Mouse (Mus musculus): ENCODE measurements around the gene Lzts2.
A peak's percentile ranks its signal among the peaks of the same experiment; 100 is the strongest.
"Not testable (repeated sequence)": the region's sequence is repeated elsewhere in the genome, so short reads cannot be mapped to it uniquely, and the experiment has no call there.

The Lzts2 gene

GRCm38 (mm10) chr19:45025937-45026568 lies 11.8 kb downstream of the Lzts2 start:
- no peak for DNase-seq (ENCODE audit: low spot score)

GRCm38 (mm10) chr19:45026958-45027670 lies 12.9 kb downstream of the Lzts2 start:
- DNase-seq (ENCODE audit: low spot score), result no peak

DNA sequence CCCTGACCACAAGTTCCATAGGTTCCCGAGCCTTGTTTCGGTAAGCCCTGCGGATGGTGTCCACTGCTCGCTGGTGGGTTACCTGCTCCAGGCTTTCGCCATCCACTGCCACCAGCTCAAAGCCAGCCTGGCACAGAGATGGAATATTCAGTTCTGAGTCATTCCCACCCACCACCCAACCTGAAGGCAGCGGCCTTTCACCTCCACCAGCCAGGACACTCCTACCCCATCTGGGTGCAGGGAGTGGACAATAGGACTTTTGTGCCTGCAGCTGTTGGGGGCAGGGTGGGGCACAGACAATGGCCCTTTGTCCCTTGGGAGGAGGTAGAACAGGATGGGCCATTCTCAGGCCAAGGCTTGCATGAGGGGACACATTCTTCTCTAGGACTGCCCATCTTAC lies 13.6 kb downstream of the Lzts2 start:
- peak; percentile 19 for DNase-seq (ENCODE audit: low spot score)

DNA sequence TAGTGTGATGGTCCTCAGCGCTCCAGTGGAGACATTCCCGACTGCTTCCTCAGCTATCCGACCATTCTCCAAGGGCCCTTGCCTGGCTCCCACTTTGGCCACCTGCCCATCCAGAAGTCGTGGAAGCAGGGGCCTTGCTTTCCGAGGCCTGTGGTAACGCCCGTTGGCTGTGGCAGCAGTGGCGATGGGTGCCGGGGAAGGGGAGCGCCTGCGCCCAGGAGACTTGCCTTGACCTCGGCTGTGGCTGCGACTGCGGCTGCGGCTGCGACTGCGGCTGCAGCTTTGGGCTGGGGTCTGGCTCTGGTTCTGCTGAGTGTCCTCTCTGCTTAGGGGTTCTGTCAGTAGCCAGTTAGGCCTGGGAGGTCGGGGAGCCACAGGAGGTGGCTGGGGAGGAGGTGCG lies 14.5 kb downstream of the Lzts2 start:
- DNase-seq (ENCODE audit: low spot score), result peak; percentile 42

DNA sequence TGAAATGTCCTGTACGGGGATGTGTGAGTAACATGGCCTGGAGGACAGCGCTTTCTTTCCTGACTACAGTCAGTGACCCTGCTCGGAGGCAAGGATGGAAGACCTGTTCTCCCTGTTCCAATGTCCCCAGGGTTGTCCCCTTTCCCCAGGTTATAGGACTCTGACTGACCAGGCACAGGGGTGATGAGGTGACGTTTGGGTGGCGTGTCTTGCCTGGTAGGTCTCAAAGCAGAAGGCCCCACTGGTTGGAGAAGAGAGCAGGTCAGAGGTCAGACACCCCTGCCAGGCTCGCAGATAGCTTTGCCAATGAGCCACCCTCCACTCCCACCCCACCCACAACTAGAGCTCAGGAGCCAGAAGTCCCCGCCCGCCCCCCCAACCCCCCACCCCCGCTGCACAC lies 15.4 kb downstream of the Lzts2 start:
- DNase-seq (ENCODE audit: low spot score), result no peak

- peak; percentile 64 for DNase-seq (ENCODE audit: low spot score)
Observed at GRCm38 (mm10) chr19:45030111-45030510, 15.9 kb downstream of the Lzts2 start.

DNA sequence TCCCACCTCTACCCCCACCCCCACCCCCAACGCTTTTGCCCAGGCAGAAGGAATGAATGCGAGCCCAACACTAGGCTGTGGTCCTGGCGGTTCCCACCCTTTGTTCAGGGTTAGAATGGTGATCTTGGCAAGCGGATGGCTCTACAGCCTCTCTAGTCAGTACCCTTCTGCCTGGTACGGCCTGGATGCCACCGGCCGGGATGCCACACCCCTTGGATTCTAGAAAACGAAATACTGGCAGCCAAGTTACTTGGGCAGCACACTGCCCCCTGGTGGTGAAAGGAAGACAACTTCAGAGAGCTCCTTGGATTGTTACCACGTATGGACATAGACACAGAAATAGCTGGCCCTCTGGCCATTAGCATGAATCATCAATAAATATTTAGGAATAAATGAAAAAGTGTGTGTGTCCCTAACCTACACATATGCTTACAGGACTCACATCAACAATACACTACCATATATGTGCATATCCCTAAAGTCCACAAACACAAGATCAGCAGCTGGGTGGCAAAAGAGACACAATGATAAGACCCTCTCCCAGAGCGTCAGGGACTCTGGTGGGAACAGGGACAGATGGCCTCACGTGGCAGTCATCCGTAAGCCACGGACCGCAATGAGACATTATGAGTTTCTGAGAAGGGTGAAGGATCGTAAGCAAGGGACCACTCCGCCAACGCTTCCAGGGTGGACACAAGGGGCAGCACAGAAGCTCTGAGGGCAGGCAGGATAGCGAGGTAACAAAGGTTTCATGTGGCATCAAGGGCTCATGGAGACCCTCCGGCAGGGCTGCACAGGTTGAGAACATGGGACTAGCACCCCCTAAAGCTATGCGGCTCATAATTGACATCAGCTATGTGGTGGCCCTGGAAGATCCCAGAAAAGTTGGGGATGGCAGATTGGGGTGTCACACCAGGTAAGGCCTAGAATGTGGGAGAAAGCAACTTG lies 16.8 kb downstream of the Lzts2 start:
- peak; percentile 69 for DNase-seq (ENCODE audit: low spot score)

- DNase-seq (ENCODE audit: low spot score), result peak; percentile 78
Observed at GRCm38 (mm10) chr19:45031780-45032179, 17.6 kb downstream of the Lzts2 start.

DNA sequence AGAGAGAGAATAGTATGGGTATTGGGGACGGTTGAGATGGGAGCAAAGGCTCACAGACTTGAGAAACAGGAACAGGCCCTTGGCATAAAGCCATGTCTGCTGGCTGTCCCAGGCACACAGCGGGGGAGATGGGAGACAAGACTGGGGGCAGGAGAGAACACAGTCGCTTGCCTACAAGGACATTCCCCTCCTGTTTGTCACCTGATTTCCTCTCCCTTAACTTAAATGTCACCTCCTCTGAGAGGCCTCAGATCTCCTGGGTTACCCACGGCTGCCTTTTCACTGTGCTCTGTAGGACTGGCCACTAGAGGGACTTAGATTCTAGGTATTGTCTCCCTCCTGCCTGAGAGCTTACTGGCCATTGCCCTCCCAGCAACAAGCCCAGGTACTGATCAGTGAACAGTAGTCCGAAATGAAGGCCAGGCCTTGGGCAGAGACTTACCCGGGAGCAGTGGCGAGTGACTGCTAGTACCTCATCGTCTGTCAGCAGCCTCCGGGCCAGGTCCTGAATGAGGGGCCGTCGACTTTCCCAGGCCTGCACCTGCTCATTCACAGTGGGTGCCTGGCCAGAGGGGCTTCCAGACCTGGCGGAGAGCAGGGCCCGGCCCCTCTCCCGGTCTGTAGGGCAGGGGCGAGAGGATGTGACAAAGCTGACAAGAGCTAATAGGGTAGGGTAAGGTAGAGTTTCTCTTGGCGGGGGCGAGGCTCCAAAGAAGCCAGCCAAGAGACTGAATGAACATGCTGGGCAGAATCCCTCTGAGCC lies 18.5 kb downstream of the Lzts2 start:
- DNase-seq (ENCODE audit: low spot score), result no peak

DNA sequence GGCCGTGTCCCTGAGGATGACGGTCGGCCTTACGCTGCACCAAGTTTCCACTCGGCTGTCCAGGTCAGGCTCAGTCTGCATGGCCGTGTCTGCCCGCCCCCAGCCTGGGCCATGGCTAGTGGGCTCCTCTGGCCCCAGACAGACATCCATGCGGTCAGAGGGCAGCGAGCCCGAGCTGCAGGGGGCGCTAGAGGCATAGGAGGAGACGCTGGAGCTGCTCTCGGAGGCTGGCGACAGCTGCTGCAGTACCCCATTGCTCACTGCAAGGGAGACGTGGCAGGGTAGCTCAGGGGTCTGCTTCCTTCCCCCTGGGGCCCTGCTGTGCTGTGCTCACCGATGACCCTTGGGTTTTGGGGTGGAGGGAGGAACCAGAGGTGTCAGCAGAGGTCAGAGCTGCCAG lies 22.7 kb downstream of the Lzts2 start:
- DNase-seq (ENCODE audit: low spot score), result peak; percentile 62

GRCm38 (mm10) chr19:45038198-45038597 lies 24.0 kb downstream of the Lzts2 start:
- DNase-seq (ENCODE audit: low spot score), result not testable (repeated sequence)

- no peak for DNase-seq (ENCODE audit: low spot score)
Observed at GRCm38 (mm10) chr19:45040214-45040613, 26.0 kb downstream of the Lzts2 start.

GRCm38 (mm10) chr19:45044389-45044927 lies 30.2 kb downstream of the Lzts2 start:
- DNase-seq (ENCODE audit: low spot score), result no peak

DNA sequence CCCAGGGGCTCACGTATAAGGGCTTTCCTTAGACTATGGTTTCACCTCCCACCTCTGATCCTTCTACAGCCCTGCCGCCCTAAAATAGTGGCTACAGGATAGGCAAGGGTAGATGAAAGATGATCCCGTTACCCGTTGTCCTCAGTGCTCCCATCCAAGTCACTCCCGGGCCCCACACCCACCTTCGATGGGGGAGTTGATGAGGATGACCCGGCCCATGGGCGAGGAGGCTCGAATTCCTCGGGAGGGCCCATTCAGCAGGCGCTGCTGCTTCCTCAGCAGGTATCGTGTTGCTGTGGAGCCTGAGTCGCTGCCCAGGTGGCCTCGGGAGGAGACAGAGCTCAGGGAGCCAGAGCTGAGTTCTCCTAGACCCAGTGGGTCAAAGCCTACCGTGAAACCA lies 31.0 kb downstream of the Lzts2 start:
- DNase-seq (ENCODE audit: low spot score), result no peak

- DNase-seq (ENCODE audit: low spot score), result no peak
Observed at GRCm38 (mm10) chr19:45045651-45046050, 31.4 kb downstream of the Lzts2 start, which contains the start of gene Pdzd7. Gene Pdzd7, minus strand, starts transcription at chr19:45045717.

GRCm38 (mm10) chr19:45046523-45047321 lies 32.5 kb downstream of the Lzts2 start:
- DNase-seq (ENCODE audit: low spot score), result peak; percentile 85

DNA sequence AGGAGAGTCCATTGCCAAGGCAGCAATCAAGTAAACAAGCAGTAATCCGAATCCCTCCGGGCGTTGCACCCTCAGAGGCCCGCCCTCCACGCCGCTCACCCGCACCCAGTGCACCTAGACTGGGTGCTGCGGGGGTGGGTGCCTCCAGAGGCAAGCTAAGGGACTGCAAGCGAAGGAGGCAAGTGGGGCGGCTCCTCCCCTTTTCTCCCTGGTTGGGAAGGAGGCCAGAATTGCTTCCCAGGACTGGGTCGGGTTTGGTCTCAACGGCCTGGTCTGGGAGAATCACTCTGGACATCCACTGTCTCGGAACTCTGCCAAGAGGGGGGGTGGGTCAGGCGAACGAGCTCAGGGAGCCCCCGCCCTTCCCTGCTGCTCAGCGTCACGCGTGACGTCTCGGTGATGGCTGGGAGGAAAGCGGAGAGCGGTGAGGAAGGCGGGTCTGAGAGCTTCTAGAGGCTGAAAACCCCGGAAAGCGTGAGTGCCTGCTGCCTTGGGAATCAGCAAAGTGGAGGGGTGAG lies 33.3 kb downstream of the Lzts2 start, which contains the start of gene Sfxn3:
TSS of gene Sfxn3 (plus strand) at position 87 of the 518 bp plus-strand sequence.
- peak; percentile 91 for DNase-seq (ENCODE audit: low spot score)

DNA sequence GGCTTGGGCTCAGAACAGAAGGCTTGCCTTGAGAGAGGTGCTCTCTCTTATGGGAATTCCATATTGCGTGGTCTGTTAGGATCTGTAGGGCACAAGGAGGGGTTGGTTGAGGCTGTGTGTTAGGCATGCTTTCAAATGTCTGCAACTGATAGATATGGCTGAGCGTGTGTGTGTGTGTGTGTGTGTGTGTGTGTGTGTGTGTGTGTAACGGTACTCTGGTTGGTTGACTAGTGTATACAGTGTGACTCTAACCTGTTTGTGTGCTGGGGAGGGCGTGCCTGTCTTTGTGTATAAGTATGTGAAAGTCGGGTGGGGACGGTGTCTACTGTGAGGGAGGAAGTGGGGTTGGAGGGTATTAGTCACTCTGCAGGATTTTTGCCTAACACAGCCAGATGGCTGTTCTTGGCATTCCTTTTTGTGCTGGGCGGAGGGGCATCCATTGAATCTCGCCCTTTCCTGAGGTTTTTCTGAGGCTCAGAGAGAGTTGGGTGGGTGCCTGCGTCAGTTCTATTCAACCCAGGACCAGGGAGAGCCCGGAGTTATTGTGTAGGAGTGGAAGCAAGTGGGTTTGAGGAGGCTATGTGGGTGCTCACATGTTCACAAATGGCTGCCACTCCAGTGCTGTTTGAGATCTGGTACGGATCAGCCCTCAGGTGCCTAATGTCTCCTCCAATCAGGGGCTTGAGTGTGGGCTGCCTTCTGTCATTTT lies 33.9 kb downstream of the Lzts2 start:
- peak; percentile 55 for DNase-seq (ENCODE audit: low spot score)

DNA sequence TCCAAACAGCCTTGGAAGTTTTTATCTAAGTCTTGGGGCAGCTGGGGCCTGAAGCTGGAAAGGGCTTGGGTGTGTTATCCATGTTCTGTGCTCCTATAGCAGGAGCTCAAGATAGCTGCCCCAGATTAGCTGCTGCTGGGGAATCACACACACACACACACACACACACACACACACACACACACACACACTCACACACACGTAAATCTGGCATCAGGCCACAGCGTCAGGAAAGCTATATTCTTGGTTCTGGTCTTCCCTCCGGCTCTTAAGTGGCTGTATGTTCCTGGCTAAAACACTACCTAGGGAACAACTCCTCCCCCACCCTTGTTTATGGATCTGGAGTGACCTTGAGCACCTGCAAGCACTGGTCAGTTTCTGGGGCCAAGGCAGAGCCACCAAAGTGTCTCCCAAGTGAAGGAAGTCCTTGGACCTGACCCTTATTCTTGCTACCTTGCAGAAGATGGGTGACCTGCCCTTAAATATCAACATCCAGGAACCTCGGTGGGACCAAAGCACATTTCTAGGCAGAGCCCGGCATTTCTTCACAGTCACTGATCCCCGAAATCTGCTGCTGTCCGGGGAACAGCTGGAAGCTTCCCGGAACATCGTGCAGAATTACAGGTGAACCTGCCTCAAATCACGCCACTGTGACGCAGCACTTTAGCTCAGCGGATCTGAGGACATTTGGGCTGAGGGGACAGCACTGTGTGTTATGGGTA lies 34.6 kb downstream of the Lzts2 start:
- no peak for DNase-seq (ENCODE audit: low spot score)

All from ovary, postnatal 36 days (tissue).